Mouse (Mus musculus) bone marrow macrophage, adult 2 months (primary cell): Measurements from ENCODE around the gene Sult1a1. TPM values are rescaled to one million over a fixed set of nuclear protein-coding genes. Genes with fewer than 3 reads are reported as not detected.
"Not testable (repeated sequence)": the region's sequence is repeated elsewhere in the genome, so short reads cannot be mapped to it uniquely, and the experiment has no call there.

ENCODE experiments used
- H3K27ac ChIP-seq: 2 replicates; pipeline ENCODE4 v1.5.1; 2012; ENCODE audit warnings: low read depth, low read length; ENCODE audit not compliant: insufficient read depth
- H3K4me1 ChIP-seq: 2 replicates; pipeline ENCODE4 v1.6.1; 2012; ENCODE audit warnings: low read length; ENCODE audit not compliant: control insufficient read depth, insufficient read depth
- H3K4me3 ChIP-seq: 2 replicates; pipeline ENCODE4 v1.5.1; 2012; ENCODE audit warnings: mild to moderate bottlenecking, low read length, moderate library complexity; ENCODE audit not compliant: insufficient read depth
- CTCF ChIP-seq: IDR thresholded peaks from 2 replicates; pipeline ENCODE4 v1.5.1; 2012; ENCODE audit warnings: low read depth, mild to moderate bottlenecking, low read length, moderate library complexity
- POLR2A ChIP-seq: IDR thresholded peaks from 2 replicates; pipeline ENCODE4 v1.6.1; 2012; ENCODE audit warnings: mild to moderate bottlenecking, low read depth, low read length, borderline replicate concordance
- polyA plus RNA-seq: library from polyadenylated mRNA; stranded (reverse); fragments of >200 nt; gene quantifications from 2 replicates; pipeline ENCODE4 v1.2.4, GENCODE M21; 2012; ENCODE audit not compliant: missing spikeins, insufficient read depth, insufficient read length

Gene Sult1a1
- polyA plus RNA-seq, 1 experiment = 42.3 TPM

DNA sequence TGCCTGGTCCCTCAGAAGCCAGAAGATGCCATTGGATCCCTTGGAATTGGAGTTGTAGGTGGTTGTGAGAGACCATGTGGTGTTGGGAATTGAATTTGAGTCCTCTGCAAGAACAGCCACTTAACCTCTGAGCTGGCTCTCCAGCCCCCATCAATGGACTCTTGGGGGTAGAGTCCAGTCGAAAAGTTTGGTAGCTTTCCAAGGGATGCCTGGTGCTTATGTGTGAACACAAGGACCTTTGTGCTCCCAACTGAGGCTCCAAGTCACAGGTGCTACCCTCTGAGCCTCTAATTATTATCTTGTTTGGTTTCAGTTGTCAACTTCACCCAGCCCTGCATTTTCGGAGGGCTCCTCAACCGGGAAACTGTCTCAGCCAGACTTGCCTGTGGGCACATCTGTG lies 14.5 kb upstream of the Sult1a1 start:
- TF ChIP-seq POLR2A = no peak
- no peak for TF ChIP-seq CTCF
- Histone ChIP-seq H3K4me3 (no peak overlapping the region), H3K27ac (no peak overlapping the region), H3K4me1 (peaks cover 9% of the 10 kb centered on the region)

DNA sequence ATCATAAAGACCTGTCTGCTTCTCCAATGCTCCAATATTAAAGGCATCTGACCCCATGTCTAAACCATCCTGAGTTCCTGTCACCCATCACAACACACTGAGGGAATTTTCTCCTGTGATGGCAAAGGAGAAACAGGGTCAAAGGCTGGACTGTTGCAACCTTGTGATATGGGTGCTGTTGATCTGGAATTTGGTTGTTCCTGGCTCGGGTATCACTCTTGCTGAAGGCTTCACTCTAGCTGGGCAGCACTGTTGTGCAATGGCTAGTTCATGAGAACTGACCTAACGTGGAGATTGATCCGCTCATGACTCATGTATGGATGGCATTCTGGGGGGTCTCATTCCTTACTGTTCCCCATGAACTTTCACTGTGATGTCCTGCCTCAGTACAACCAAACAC lies 12.8 kb upstream of the Sult1a1 start:
- Histone ChIP-seq H3K4me3 (no peak overlapping the region), H3K27ac (no peak overlapping the region), H3K4me1 (peaks cover 3% of the 10 kb centered on the region)
- no peak for TF ChIP-seq POLR2A
- TF ChIP-seq CTCF = no peak

DNA sequence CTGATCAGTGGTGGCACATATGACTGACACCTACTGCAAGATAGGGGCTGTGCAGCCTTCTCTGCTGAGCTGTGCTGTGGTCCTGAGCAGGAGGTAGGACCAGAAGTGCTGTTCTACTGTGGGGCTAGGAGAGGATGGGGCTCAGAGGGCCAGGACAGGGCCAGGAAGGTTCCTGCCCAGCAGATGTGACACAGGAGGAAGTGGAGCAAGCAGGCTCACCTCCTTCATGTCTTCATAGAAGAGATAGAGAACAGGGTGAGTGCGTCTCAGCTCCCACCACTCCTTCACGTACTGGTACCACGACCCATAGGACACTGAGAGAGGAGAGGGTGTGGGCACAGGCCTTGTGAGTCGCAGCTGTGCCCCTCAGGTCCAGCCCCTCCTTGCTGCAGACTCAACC lies 11.9 kb upstream of the Sult1a1 start:
- H3K27ac ChIP-seq, H3K4me3 ChIP-seq, H3K4me1 ChIP-seq: not testable (repeated sequence)

DNA sequence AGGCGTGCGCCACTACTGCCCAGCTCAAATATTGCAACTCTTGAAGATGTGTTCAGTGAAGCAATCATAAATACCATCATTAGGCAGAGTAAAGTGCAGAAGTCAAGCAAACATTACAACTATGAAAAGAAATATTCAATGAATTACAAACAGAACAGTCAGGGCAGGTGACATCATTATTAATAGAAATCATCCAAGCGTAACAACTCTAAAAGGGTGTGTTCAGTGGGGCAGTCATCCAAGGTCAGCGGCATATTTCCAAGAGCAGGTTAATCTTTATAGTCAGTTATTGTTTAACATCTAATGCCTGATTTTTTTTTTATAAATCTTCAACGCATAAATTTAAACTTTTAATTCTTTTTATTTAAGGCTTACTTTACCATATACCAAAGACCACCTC lies 5.0 kb upstream of the Sult1a1 start:
- no peak for TF ChIP-seq POLR2A
- no peak for TF ChIP-seq CTCF

DNA sequence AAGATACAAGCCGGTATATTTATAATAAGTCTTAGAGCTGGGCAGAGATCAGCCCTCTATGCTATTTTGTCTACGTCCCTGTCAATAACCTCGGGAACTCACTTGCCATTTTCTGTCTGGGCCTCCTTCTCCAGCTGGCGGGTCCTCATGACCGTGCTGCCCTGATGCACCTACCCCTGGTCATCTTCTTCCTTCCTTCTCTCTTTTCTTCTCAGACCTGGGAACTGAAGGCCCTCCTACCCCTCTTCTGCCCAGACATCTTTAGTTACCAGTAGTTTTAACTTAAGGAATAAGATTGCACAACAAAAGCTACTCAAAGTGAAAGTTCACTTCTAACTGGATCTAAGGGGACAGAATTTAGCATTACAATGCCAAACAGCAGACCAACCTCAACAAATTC lies 3.5 kb upstream of the Sult1a1 start:
- no peak overlapping the region for H3K27ac ChIP-seq
- TF ChIP-seq POLR2A = no peak

More for the DNA sequence above, 5.0 kb upstream of the Sult1a1 start:
- Histone ChIP-seq H3K4me3 (no peak overlapping the region), H3K4me1 (peaks cover 12% of the 10 kb centered on the region), H3K27ac (no peak overlapping the region)

DNA sequence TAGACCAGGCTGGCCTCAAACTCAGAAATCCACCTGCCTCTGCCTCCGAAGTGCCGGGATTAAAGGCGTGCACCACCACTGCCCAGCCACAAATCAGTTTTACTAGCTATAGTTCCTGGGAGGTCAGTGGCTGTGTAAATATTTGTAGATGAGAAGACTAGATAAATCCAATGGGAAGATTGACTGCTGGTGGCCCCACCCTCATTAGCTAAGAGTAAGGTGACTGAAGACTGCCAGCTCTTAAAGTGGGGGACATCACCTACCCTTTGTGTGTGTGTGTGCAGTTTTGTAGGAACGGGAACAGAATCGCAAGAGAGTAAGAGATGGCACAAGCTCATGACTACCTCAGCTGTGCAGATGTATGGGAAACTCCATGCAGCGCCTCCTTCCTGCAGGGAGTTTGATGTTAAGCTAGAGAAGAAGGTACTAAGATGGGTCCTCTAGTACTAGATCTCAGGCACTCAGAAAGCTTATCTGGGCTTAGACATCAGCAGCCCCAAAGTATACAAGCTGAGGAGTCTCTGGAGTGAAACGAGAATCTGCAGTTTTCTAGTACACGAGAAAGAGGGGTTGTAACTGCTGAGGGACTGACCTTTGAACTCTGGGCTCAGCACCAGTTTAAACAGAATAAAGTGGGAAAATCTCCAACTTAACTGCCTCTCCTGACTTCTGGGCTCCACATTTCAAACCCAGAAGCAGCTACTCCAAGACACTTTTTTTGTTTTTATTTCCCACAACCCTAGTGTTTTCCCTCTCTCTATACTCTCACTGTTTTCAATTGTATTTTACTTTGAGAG lies 2.5 kb upstream of the Sult1a1 start:
- peaks cover 22% of the 10 kb centered on the region for H3K4me1 ChIP-seq
- H3K27ac ChIP-seq = no peak overlapping the region
- TF ChIP-seq POLR2A (no peak), CTCF (no peak)
- no peak overlapping the region for H3K4me3 ChIP-seq

More for the DNA sequence above, 3.5 kb upstream of the Sult1a1 start:
- Histone ChIP-seq H3K4me3 (no peak overlapping the region), H3K4me1 (peaks cover 22% of the 10 kb centered on the region)

DNA sequence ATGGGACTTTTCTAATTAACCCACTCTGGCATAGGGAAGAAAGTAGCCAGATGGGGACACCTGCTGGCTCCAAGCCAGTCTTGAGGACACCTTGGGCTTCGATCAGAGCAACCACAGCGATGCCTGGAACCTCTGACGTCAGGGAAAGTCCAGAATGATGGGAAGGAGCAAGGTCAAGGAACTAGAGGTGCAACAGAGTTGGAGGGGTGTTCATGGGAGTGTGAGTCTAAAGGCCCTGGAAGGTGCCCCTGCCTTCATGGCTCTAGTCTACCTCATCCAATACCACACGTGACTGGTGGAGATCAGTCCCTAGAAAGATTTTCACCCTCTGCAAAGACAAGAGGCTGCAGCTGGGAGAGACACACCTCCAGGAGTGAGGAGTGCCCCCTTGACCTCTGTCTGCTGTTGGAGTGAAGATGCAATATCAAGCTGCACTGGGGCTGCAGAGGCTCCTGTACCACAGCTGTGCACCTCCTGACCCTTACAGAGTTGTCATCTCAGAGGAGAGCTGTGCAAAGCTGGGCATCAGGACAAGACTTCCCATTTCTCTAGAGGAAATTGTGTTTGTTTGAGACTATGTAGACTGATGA lies 494 bp upstream of the Sult1a1 start:
- Histone ChIP-seq H3K4me3 (no peak overlapping the region), H3K27ac (peak overlapping the region; percentile 68), H3K4me1 (peaks cover 22% of the 10 kb centered on the region)
- no peak for TF ChIP-seq CTCF
- no peak for TF ChIP-seq POLR2A

DNA sequence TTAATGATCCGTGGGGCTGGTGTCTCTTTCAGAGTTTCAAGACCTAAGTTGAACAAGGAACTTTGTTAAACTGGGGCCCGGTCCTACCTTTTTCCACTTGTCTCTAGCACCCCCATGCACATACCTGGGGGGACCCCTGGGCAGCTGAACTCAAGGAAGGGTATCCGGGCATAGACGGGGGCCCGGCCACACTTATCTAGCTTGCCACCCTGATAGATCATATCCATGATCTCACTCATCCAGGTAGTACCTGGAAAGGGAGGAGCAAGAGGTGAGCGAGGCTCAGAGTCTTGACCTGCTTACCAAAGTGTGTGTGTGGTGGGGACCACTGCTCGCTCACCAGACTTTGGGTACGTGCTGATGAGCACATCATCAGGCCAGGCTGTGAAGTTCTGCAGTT lies 1.1 kb downstream of the Sult1a1 start:
- Histone ChIP-seq H3K27ac (peak overlapping the region; percentile 53), H3K4me3 (no peak overlapping the region)
- TF ChIP-seq POLR2A = no peak
- TF ChIP-seq CTCF = no peak

DNA sequence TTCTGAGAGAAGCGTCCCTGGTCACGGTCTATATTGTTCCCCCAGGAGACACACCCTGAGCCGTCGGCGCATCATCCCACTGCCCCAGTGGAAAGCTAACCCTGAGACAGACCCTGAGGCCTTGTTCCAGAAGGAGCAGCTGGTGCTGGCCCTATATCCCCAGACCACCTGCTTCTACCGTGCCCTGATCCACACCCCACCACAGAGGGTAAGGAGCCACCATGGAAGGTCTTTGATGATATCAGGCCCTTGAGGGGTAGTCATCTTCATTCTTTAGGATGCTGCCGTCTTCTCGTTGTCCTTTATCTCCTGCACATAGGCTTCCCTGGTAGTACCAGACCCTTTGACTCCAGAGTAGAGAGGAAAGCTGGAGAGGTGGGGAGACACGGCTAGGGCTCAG lies 4.1 kb downstream of the Sult1a1 start:
- TF ChIP-seq POLR2A = no peak
- no peak for TF ChIP-seq CTCF
- H3K4me3 ChIP-seq = no peak overlapping the region
- peaks cover 37% of the 10 kb centered on the region for H3K4me1 ChIP-seq
- H3K27ac ChIP-seq = no peak overlapping the region

More for the DNA sequence above, 1.1 kb downstream of the Sult1a1 start:
- H3K4me1 ChIP-seq = peaks cover 22% of the 10 kb centered on the region

DNA sequence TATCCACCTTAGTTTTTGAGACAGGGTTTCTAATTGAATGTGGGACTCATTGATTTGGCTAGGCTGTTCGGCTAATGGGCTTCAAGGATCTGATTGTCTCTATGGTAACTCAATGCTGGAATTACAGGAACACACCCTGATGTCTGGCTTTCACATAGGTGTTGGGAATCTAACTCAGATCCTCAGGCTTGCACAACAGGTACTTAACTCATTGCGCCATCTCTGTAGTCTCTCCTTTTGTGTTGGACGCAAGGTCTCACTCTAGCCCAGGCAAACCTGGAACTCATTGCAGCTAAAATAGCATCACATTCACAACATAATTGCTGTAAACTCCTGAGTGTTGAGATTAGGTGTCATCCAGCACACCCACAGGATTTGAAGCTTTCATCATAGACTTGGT lies 6.1 kb downstream of the Sult1a1 start:
- Histone ChIP-seq H3K27ac (no peak overlapping the region), H3K4me1 (peaks cover 19% of the 10 kb centered on the region), H3K4me3 (no peak overlapping the region)
- TF ChIP-seq POLR2A = no peak
- no peak for TF ChIP-seq CTCF
